Mouse (Mus musculus) myocyte (in vitro differentiated cells): ENCODE measurements around the gene Coq10b. TPM values are rescaled to one million over a fixed set of nuclear protein-coding genes. Genes with fewer than 3 reads are reported as not detected.

Source experiments
- H3K27me3 ChIP-seq: one replicate; pipeline ENCODE4 v1.6.1; 2011; ENCODE audit not compliant: control insufficient read depth, insufficient read depth, insufficient read length
- H3K36me3 ChIP-seq: one replicate; pipeline ENCODE4 v1.6.1; 2011; ENCODE audit not compliant: control insufficient read depth, insufficient read depth
- H3K4me2 ChIP-seq: one replicate; pipeline ENCODE4 v1.6.1; 2011; ENCODE audit warnings: low read depth, control low read depth
- H3K4me3 ChIP-seq: one replicate; pipeline ENCODE4 v1.5.1; 2011; ENCODE audit warnings: mild to moderate bottlenecking, control low read depth, moderate library complexity
- H3K79me2 ChIP-seq: one replicate; pipeline ENCODE4 v1.6.1; 2011; ENCODE audit not compliant: control insufficient read depth, insufficient read depth
- H3ac ChIP-seq: one replicate; pipeline ENCODE4 v1.6.1; 2011; ENCODE audit not compliant: control insufficient read depth, insufficient read length
- CEBPB ChIP-seq: IDR thresholded peaks from 2 replicates; pipeline ENCODE4 v1.6.1; 2011; ENCODE audit warnings: mild to moderate bottlenecking, moderate library complexity; ENCODE audit not compliant: poor library complexity, insufficient read depth, severe bottlenecking
- E2F4 ChIP-seq: IDR thresholded peaks from one replicate; pipeline ENCODE4 v1.6.1; 2011; ENCODE audit warnings: mild to moderate bottlenecking, control low read depth, moderate library complexity; ENCODE audit not compliant: insufficient read depth
- MAX ChIP-seq: IDR thresholded peaks from one replicate; pipeline ENCODE4 v1.6.1; 2011; ENCODE audit warnings: low read depth, mild to moderate bottlenecking, control low read depth
- MYOD1 ChIP-seq, 3 experiments: IDR thresholded peaks; one replicate each; pipeline ENCODE4 v1.6.1; 2011; ENCODE audit warnings: control low read depth in 2 of 3, low read depth in 2 of 3, mild to moderate bottlenecking in 2 of 3, moderate library complexity in 1 of 3; ENCODE audit not compliant: insufficient read length in 2 of 3, control insufficient read depth in 1 of 3
- MYOG ChIP-seq, 3 experiments: IDR thresholded peaks; one replicate each; pipeline ENCODE4 v1.6.1; 2011; ENCODE audit warnings: control low read depth in 2 of 3, low read depth in 2 of 3, mild to moderate bottlenecking in 2 of 3; ENCODE audit not compliant: insufficient read length in 2 of 3, control insufficient read depth in 1 of 3, insufficient read depth in 1 of 3
- POLR2A ChIP-seq: IDR thresholded peaks from one replicate; pipeline ENCODE4 v1.6.1; 2011; ENCODE audit warnings: low read depth, mild to moderate bottlenecking, control low read depth, moderate library complexity; ENCODE audit not compliant: insufficient read length
- POLR2AphosphoS2 ChIP-seq: IDR thresholded peaks from one replicate; pipeline ENCODE4 v1.6.1; 2011; ENCODE audit warnings: low read depth, control low read depth; ENCODE audit not compliant: insufficient read length
- REST ChIP-seq: IDR thresholded peaks from one replicate; pipeline ENCODE4 v1.6.1; 2011; ENCODE audit warnings: mild to moderate bottlenecking, control low read depth, moderate library complexity; ENCODE audit not compliant: insufficient read depth, insufficient read length
- SRF ChIP-seq: IDR thresholded peaks from one replicate; pipeline ENCODE4 v1.6.1; 2011; ENCODE audit warnings: low read depth; ENCODE audit not compliant: control insufficient read depth, insufficient read length
- TCF12 ChIP-seq: IDR thresholded peaks from one replicate; pipeline ENCODE4 v1.6.1; 2011; ENCODE audit warnings: mild to moderate bottlenecking, control low read depth; ENCODE audit not compliant: poor library complexity, insufficient read depth, severe bottlenecking
- TCF3 ChIP-seq: IDR thresholded peaks from one replicate; pipeline ENCODE4 v1.6.1; 2011; ENCODE audit warnings: low read depth, control low read depth; ENCODE audit not compliant: insufficient read length
- USF1 ChIP-seq: IDR thresholded peaks from one replicate; pipeline ENCODE4 v1.6.1; 2011; ENCODE audit warnings: low read depth, mild to moderate bottlenecking, control low read depth, moderate library complexity
- polyA plus RNA-seq: library from polyadenylated mRNA; unstranded; fragments of >200 nt; fragmentation: generic; extraction: Trizol; gene quantifications from one replicate; pipeline ENCODE4 v1.2.1, GENCODE M21; 2012; ENCODE audit warnings: missing spikeins

Gene Coq10b
- polyA plus RNA-seq, 1 experiment, result 18.5 TPM

DNA sequence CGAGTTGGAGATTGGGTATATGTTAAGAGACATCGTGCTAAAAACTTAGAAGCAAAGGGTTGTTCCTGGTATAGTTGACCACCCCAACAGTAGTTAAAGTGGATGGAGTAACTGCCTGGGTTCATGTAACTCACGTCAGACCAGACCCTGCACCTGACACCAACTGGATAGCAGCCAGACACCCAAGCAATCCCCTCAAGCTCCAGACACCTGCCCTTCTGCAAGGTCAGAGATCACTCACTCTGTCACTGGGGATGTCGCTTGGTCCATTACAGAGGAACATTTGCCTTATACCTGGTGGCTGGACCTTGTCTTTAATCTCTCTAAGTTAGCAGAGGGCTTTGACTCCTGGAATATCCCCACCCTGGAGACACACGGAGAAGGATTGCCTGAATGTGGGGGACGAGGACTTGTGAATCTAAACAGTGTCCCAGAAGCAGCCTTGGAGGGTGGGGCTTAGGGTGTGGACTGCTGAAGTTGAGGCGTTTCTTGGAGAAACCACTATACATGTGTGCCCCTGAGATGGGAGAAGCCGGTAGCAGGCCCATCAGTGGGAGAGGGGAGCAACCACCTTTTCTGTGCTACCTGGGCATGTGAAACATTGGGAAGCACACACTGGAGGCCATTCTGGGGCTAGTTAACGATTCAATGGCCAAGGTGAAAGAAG is 54.5 kb downstream of the Coq10b start:
- Histone ChIP-seq H3ac (no peak overlapping the region), H3K36me3 (no peaks in the 10 kb centered on the region), H3K27me3 (no peaks in the 10 kb centered on the region), H3K4me3 (no peak overlapping the region), H3K79me2 (no peaks in the 10 kb centered on the region), H3K4me2 (no peak overlapping the region)
- TF ChIP-seq TCF12, result no peak
- no peak for TF ChIP-seq USF1
- no peak for TF ChIP-seq CEBPB
- no peak for TF ChIP-seq MAX
- TF ChIP-seq MYOG (IDR thresholded peaks at IDR 0.05; ENCODE audit: control insufficient read depth in 1 of 3, insufficient read depth in 1 of 3, insufficient read length in 2 of 3, low read depth in 2 of 3), result no peak
- no peak for TF ChIP-seq SRF
- no peak for TF ChIP-seq REST
- TF ChIP-seq POLR2AphosphoS2, result no peak
- no peak for TF ChIP-seq TCF3
- no peak for TF ChIP-seq POLR2A
- TF ChIP-seq E2F4, result no peak
- no peak for TF ChIP-seq MYOD1 (IDR thresholded peaks at IDR 0.05; ENCODE audit: control insufficient read depth in 1 of 3, insufficient read length in 2 of 3, low read depth in 2 of 3)

DNA sequence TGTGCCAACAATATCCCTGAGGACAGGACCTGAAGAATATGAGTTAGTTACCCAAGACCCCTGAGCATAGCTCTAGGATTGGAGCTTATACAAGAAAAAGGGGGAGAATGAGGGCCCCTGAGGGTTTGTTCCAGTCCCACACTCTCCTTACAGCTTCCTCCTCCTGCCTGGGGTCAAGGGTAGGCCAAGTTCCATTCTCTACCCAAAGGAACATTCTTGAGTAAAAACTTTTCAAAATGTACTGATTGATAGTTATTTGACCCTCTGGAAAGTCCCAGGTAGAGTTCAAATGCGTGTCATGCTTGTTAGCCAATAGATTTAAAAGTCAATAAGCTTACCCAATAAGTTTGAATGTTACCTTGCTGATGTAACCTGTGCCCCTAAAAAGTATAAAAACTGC is 55.1 kb downstream of the Coq10b start:
- H3K4me2 ChIP-seq, result no peak overlapping the region
- no peak for TF ChIP-seq TCF3
- TF ChIP-seq POLR2A, result no peak
- TF ChIP-seq SRF, result no peak
- no peak for TF ChIP-seq TCF12
- no peak for TF ChIP-seq REST
- no peak for TF ChIP-seq POLR2AphosphoS2
- no peak for TF ChIP-seq MYOG (IDR thresholded peaks at IDR 0.05; ENCODE audit: control insufficient read depth in 1 of 3, insufficient read depth in 1 of 3, insufficient read length in 2 of 3, low read depth in 2 of 3)
- TF ChIP-seq E2F4, result no peak
- TF ChIP-seq MAX, result no peak
- TF ChIP-seq USF1, result no peak
- TF ChIP-seq CEBPB, result no peak
- no peak for TF ChIP-seq MYOD1 (IDR thresholded peaks at IDR 0.05; ENCODE audit: control insufficient read depth in 1 of 3, insufficient read length in 2 of 3, low read depth in 2 of 3)
- H3K36me3 ChIP-seq, result no peaks in the 10 kb centered on the region
- H3ac ChIP-seq, result no peak overlapping the region
- H3K79me2 ChIP-seq, result no peaks in the 10 kb centered on the region
- H3K27me3 ChIP-seq, result no peaks in the 10 kb centered on the region
- no peak overlapping the region for H3K4me3 ChIP-seq

DNA sequence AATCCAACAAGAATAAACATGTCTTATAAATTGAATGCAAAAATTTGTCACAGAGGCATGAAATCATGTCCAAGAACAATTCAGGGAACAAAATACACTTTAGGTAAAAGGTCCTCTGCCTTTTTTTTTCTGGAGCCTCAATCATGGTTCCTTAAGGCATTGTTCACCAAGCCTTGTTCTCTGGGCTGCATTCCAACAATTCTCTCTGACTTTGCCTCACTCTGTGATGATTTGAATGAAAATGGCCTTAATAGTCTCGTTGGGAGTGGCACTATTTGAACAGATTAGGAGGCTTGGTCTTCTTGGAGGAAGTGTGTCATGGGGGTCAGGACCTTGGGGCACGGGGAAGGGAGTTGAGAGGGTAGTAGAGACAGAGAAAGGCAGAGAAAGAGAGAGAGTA is 55.9 kb downstream of the Coq10b start:
- TF ChIP-seq MYOG (IDR thresholded peaks at IDR 0.05; ENCODE audit: control insufficient read depth in 1 of 3, insufficient read depth in 1 of 3, insufficient read length in 2 of 3, low read depth in 2 of 3) (no peak), E2F4 (no peak), MYOD1 (IDR thresholded peaks at IDR 0.05; ENCODE audit: control insufficient read depth in 1 of 3, insufficient read length in 2 of 3, low read depth in 2 of 3) (no peak), TCF12 (no peak), POLR2A (no peak), POLR2AphosphoS2 (no peak), USF1 (no peak), TCF3 (no peak), REST (no peak), MAX (no peak), SRF (no peak), CEBPB (no peak)
- H3K4me2 ChIP-seq, result no peak overlapping the region
- no peaks in the 10 kb centered on the region for H3K79me2 ChIP-seq
- no peaks in the 10 kb centered on the region for H3K27me3 ChIP-seq
- H3ac ChIP-seq, result no peak overlapping the region
- no peak overlapping the region for H3K4me3 ChIP-seq
- no peaks in the 10 kb centered on the region for H3K36me3 ChIP-seq

DNA sequence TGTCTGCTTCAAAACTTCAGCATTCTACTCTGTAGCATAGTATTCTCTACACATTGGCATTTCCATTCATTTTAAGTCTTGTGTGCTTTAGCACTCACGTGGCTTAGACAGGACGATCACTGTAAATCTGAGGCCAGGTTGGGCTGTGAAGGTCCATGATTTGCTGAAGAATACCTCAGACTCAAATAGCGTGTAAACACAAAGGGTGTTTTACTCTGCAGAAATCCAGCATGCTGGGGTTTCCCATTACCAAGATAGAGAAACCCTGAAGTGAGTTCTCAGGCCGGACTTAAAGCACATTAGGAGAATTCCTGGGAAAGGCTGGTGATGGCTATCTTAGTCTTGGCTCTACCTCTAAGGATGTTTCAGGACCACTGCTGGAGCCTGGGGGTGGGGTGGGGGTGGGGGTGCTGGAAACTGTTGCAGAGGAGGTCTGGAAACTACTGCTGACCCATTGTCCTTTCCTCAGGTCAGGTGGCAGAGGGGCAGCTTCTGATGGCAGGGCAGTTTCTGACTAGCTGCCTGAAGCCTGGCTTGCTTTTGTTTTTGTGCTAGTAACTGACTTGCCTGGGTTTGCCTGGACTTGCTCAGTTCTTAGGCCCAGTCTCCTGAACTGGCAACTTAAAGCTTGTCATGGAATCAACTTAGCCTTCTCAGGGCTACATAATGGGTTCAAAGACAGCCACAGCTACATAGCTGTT is 56.6 kb downstream of the Coq10b start:
- H3K79me2 ChIP-seq, result no peaks in the 10 kb centered on the region
- H3ac ChIP-seq, result no peak overlapping the region
- H3K27me3 ChIP-seq, result no peaks in the 10 kb centered on the region
- H3K36me3 ChIP-seq, result no peaks in the 10 kb centered on the region
- no peak overlapping the region for H3K4me2 ChIP-seq
- no peak for TF ChIP-seq SRF
- no peak for TF ChIP-seq REST
- no peak for TF ChIP-seq E2F4
- TF ChIP-seq TCF3, result no peak
- no peak overlapping the region for H3K4me3 ChIP-seq

Other genes starting within 250 kb of the Coq10b start
- 4.6 TPM for gene Ankrd44, start 126.4 kb upstream of the Coq10b start, polyA plus RNA-seq
- gene Sf3b1, start 25.3 kb upstream of the Coq10b start, polyA plus RNA-seq, result 31.8 TPM
- 436 TPM for gene Hspe1, start 35.4 kb downstream of the Coq10b start, polyA plus RNA-seq
- 132 TPM for gene Hspd1, start 35.5 kb downstream of the Coq10b start, polyA plus RNA-seq
- 19.5 TPM for gene Mob4, start 78.5 kb downstream of the Coq10b start, polyA plus RNA-seq
- gene Rftn2, start 174.0 kb downstream of the Coq10b start, polyA plus RNA-seq, result 41.0 TPM
- 2.2 TPM for gene Mars2, start 184.4 kb downstream of the Coq10b start, polyA plus RNA-seq